Mouse (Mus musculus) liver, embryonic 14.5 days (tissue): ENCODE measurements at regions not wholly inside any gene's neighbourhood (a gene's known extent, or its start where the extent isn't known, plus 50 kb on each side); places are given as distances from the start of the nearest gene placed in this dataset.

Experiments used
- CTCF ChIP-seq: IDR thresholded peaks from 2 replicates; pipeline ENCODE4 v1.5.1; 2016; ENCODE audit warnings: antibody characterized with exemption, low read depth, control low read depth
- EP300 ChIP-seq: IDR thresholded peaks from 2 replicates; pipeline ENCODE4 v1.6.1; 2016; ENCODE audit warnings: antibody characterized with exemption, low read depth

DNA sequence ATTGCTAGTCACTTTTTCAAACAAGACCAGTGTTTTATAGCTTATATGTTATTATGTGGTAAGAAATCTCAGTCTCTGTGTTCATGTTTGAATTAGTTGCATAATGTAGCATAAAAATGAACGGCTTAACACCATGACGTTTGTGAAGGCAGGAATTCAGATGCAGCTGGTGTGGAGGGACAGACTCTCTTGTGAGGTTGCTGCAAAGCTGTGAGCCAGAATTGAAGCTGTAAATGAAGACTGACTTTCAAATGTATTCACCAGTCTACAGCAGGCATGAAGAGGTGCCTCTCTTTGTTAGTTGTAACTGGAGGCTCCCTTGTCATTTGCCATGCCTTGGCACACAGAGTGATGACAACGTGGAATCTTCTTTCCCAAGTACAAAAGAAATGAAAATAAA is 457.7 kb upstream of the Pkdcc start:
- no peak for TF ChIP-seq CTCF
- TF ChIP-seq EP300: no peak
